Mouse (Mus musculus): ENCODE data around the gene Tff1. TPM values are rescaled to one million over a fixed set of nuclear protein-coding genes. Genes with fewer than 3 reads are reported as not detected.

Gene Tff1
- polyA plus RNA-seq, 1 experiment from 2014 or later = not detected

GRCm38 (mm10) chr17:31145998-31146397 is 19.1 kb downstream of the Tff1 start:
- ATAC-seq (ENCODE audit: low FRiP score, low read depth) = no peak
- H3K9ac ChIP-seq (replicated peaks) = no peak overlapping the region
- H3K27ac ChIP-seq (replicated peaks) = no peak overlapping the region
- H3K36me3 ChIP-seq = no peaks in the 10 kb centered on the region
- no peak overlapping the region for H3K4me2 ChIP-seq (replicated peaks)
- no peaks in the 10 kb centered on the region for H3K27me3 ChIP-seq
- 85% methylated on average over 9 of the region's 9 CpGs for WGBS
- no peak overlapping the region for H3K4me3 ChIP-seq
- H3K4me1 ChIP-seq = 0 out of 2 replicates have a peak, but pooled peaks cover 3% of the 10 kb centered on the region
- H3K9me3 ChIP-seq = 0 out of 2 replicates have a peak, but pooled peaks cover 2% of the 10 kb centered on the region

- H3K27ac ChIP-seq (replicated peaks) = no peak within 1 kb of the TSS
- no peak within 1 kb of the TSS for H3K4me2 ChIP-seq (replicated peaks)
- 72% methylated on average over 15 of the region's 15 CpGs for WGBS
- H3K4me1 ChIP-seq = 0 out of 2 replicates have a peak, but pooled peaks cover 3% of the 10 kb centered on the region
- no peak within 1 kb of the TSS for H3K4me3 ChIP-seq
- H3K9ac ChIP-seq (replicated peaks) = no peak within 1 kb of the TSS
- ATAC-seq (ENCODE audit: low FRiP score, low read depth) = no peak
- H3K36me3 ChIP-seq = no peaks in the 10 kb centered on the region
- H3K27me3 ChIP-seq = no peaks in the 10 kb centered on the region; the same call in 1 of the 2 replicates
- 0 out of 2 replicates have a peak, but pooled peaks cover 2% of the 10 kb centered on the region for H3K9me3 ChIP-seq
Observed at GRCm38 (mm10) chr17:31144040-31145037, 20.7 kb downstream of the Tff1 start, which contains the start of gene Tff2. Tff2 (minus strand) TSS chr17:31144282.

GRCm38 (mm10) chr17:31142116-31142515 is 23.0 kb downstream of the Tff1 start:
- Histone ChIP-seq H3K36me3 (no peaks in the 10 kb centered on the region), H3K4me2 (replicated peaks) (no peak overlapping the region), H3K27ac (replicated peaks) (no peak overlapping the region), H3K27me3 (no peaks in the 10 kb centered on the region; the same call in 1 of the 2 replicates), H3K4me3 (no peak overlapping the region), H3K4me1 (0 out of 2 replicates have a peak, but pooled peaks cover 3% of the 10 kb centered on the region), H3K9me3 (0 out of 2 replicates have a peak, but pooled peaks cover 2% of the 10 kb centered on the region), H3K9ac (replicated peaks) (no peak overlapping the region)
- WGBS = 94% methylated on average over 7 of the region's 7 CpGs
- no peak for ATAC-seq (ENCODE audit: low FRiP score, low read depth)

GRCm38 (mm10) chr17:31138398-31138797 is 26.7 kb downstream of the Tff1 start:
- Histone ChIP-seq H3K27ac (replicated peaks) (no peak overlapping the region), H3K9me3 (no peaks in the 10 kb centered on the region), H3K4me3 (no peak overlapping the region), H3K9ac (replicated peaks) (no peak overlapping the region), H3K27me3 (no peaks in the 10 kb centered on the region; the same call in 1 of the 2 replicates), H3K4me2 (replicated peaks) (no peak overlapping the region), H3K4me1 (no peaks in the 10 kb centered on the region), H3K36me3 (no peaks in the 10 kb centered on the region)
- WGBS = 23% methylated on average over 5 of the region's 5 CpGs
- no peak for ATAC-seq (ENCODE audit: low FRiP score, low read depth)

GRCm38 (mm10) chr17:31136821-31137220 is 28.3 kb downstream of the Tff1 start:
- Histone ChIP-seq H3K4me1 (no peaks in the 10 kb centered on the region), H3K9me3 (no peaks in the 10 kb centered on the region), H3K9ac (replicated peaks) (no peak overlapping the region), H3K36me3 (no peaks in the 10 kb centered on the region), H3K4me2 (replicated peaks) (no peak overlapping the region), H3K27me3 (no peaks in the 10 kb centered on the region; the same call in 1 of the 2 replicates), H3K27ac (replicated peaks) (no peak overlapping the region), H3K4me3 (no peak overlapping the region)
- WGBS = 92% methylated on average over 1 of the region's 1 CpGs
- ATAC-seq (ENCODE audit: low FRiP score, low read depth) = no peak

GRCm38 (mm10) chr17:31136291-31136690 is 28.8 kb downstream of the Tff1 start:
- no peak for ATAC-seq (ENCODE audit: low FRiP score, low read depth)
- Histone ChIP-seq H3K4me3 (no peak overlapping the region), H3K27me3 (no peaks in the 10 kb centered on the region; the same call in 1 of the 2 replicates), H3K36me3 (no peaks in the 10 kb centered on the region), H3K9ac (replicated peaks) (no peak overlapping the region), H3K9me3 (no peaks in the 10 kb centered on the region), H3K4me2 (replicated peaks) (no peak overlapping the region), H3K27ac (replicated peaks) (no peak overlapping the region), H3K4me1 (no peaks in the 10 kb centered on the region)
- 69% methylated on average over 3 of the region's 3 CpGs for WGBS

GRCm38 (mm10) chr17:31134913-31135312 is 30.2 kb downstream of the Tff1 start:
- H3K9me3 ChIP-seq = no peaks in the 10 kb centered on the region
- H3K36me3 ChIP-seq = no peaks in the 10 kb centered on the region
- no peaks in the 10 kb centered on the region for H3K27me3 ChIP-seq
- no peak overlapping the region for H3K27ac ChIP-seq (replicated peaks)
- H3K4me1 ChIP-seq = no peaks in the 10 kb centered on the region
- H3K4me3 ChIP-seq = no peak overlapping the region
- ATAC-seq (ENCODE audit: low FRiP score, low read depth) = no peak
- H3K9ac ChIP-seq (replicated peaks) = no peak overlapping the region
- 78% methylated on average over 6 of the region's 6 CpGs for WGBS
- no peak overlapping the region for H3K4me2 ChIP-seq (replicated peaks)

GRCm38 (mm10) chr17:31133776-31134175 is 31.3 kb downstream of the Tff1 start:
- no peak overlapping the region for H3K4me3 ChIP-seq
- WGBS = 81% methylated on average over 15 of the region's 15 CpGs
- H3K4me1 ChIP-seq = peaks cover 6% of the 10 kb centered on the region; the same call in 1 of the 2 replicates
- no peak overlapping the region for H3K9ac ChIP-seq (replicated peaks)
- H3K27ac ChIP-seq (replicated peaks) = no peak overlapping the region
- H3K27me3 ChIP-seq = no peaks in the 10 kb centered on the region
- no peaks in the 10 kb centered on the region for H3K36me3 ChIP-seq
- ATAC-seq (ENCODE audit: low FRiP score, low read depth) = no peak
- no peak overlapping the region for H3K4me2 ChIP-seq (replicated peaks)
- no peaks in the 10 kb centered on the region for H3K9me3 ChIP-seq

- Histone ChIP-seq H3K36me3 (no peaks in the 10 kb centered on the region), H3K9ac (replicated peaks) (no peak overlapping the region), H3K4me2 (replicated peaks) (no peak overlapping the region), H3K27me3 (no peaks in the 10 kb centered on the region), H3K4me3 (no peak overlapping the region), H3K9me3 (no peaks in the 10 kb centered on the region), H3K4me1 (peaks cover 6% of the 10 kb centered on the region; the same call in 1 of the 2 replicates), H3K27ac (replicated peaks) (no peak overlapping the region)
- ATAC-seq (ENCODE audit: low FRiP score, low read depth) = no peak
- 91% methylated on average over 10 of the region's 10 CpGs for WGBS
Observed at GRCm38 (mm10) chr17:31131269-31131821, 33.7 kb downstream of the Tff1 start.

GRCm38 (mm10) chr17:31129452-31129851 is 35.6 kb downstream of the Tff1 start, which contains the start of gene Tff3:
Tff3 (minus strand) TSS chr17:31129646.
- H3K4me3 ChIP-seq = no peak within 1 kb of the TSS
- no peaks in the 10 kb centered on the region for H3K36me3 ChIP-seq
- peaks cover 17% of the 10 kb centered on the region; the same call in 1 of the 2 replicates for H3K4me1 ChIP-seq
- ATAC-seq (ENCODE audit: low FRiP score, low read depth) = no peak
- WGBS = 23% methylated on average over 2 of the region's 2 CpGs
- no peaks in the 10 kb centered on the region for H3K9me3 ChIP-seq
- H3K4me2 ChIP-seq (replicated peaks) = no peak within 1 kb of the TSS
- H3K27ac ChIP-seq (replicated peaks) = no peak within 1 kb of the TSS
- no peak within 1 kb of the TSS for H3K9ac ChIP-seq (replicated peaks)
- no peaks in the 10 kb centered on the region for H3K27me3 ChIP-seq

- no peak for ATAC-seq (ENCODE audit: low FRiP score, low read depth)
- Histone ChIP-seq H3K4me2 (replicated peaks) (no peak overlapping the region), H3K9me3 (no peaks in the 10 kb centered on the region), H3K4me1 (peaks cover 17% of the 10 kb centered on the region; the same call in 1 of the 2 replicates), H3K4me3 (no peak overlapping the region), H3K36me3 (no peaks in the 10 kb centered on the region), H3K27me3 (no peaks in the 10 kb centered on the region), H3K9ac (replicated peaks) (no peak overlapping the region), H3K27ac (replicated peaks) (no peak overlapping the region)
- 87% methylated on average over 9 of the region's 9 CpGs for WGBS
Observed at GRCm38 (mm10) chr17:31128708-31129318, 36.3 kb downstream of the Tff1 start.
